Mouse (Mus musculus) liver, embryonic 13.5 days (tissue): ENCODE results near the gene Clec2e. TPM values are rescaled to one million over a fixed set of nuclear protein-coding genes. Genes with fewer than 3 reads are reported as not detected.
"Not testable (repeated sequence)": the region's sequence is repeated elsewhere in the genome, so short reads cannot be mapped to it uniquely, and the experiment has no call there.

Experiments
- ATAC-seq: fragments of 200-750 bp; cut with Nextera tagmentation; 2 replicates; pipeline ENCODE4 v1.8.0; 2017; ENCODE audit warnings: low read depth, mild to moderate bottlenecking, moderate number of reproducible peaks, moderate library complexity
- DNase-seq: peaks from one replicate; pipeline ENCODE4 v3.0.0; 2022
- H3K27ac ChIP-seq: fragments of 300-500 bp; sonication (generic); 2 replicates; pipeline ENCODE4 v1.5.1; 2015; ENCODE audit warnings: moderate library complexity, mild to moderate bottlenecking, inconsistent platforms
- H3K27me3 ChIP-seq: fragments of 300-500 bp; sonication (generic); 2 replicates; pipeline ENCODE4 v1.6.1; 2015; ENCODE audit warnings: mild to moderate bottlenecking, inconsistent platforms
- H3K36me3 ChIP-seq: fragments of 300-500 bp; sonication (generic); 2 replicates; pipeline ENCODE4 v1.6.1; 2015; ENCODE audit warnings: mild to moderate bottlenecking, inconsistent platforms
- H3K4me1 ChIP-seq: fragments of 300-500 bp; sonication (generic); replicated peaks from 2 replicates; pipeline ENCODE4 v1.6.1; 2015; ENCODE audit warnings: inconsistent platforms
- H3K4me2 ChIP-seq: fragments of 300-500 bp; sonication (generic); 2 replicates; pipeline ENCODE4 v1.6.1; 2015; ENCODE audit warnings: inconsistent platforms, mild to moderate bottlenecking, moderate library complexity
- H3K4me3 ChIP-seq: fragments of 300-500 bp; sonication (generic); replicated peaks from 2 replicates; pipeline ENCODE4 v1.5.1; 2015; ENCODE audit warnings: mild to moderate bottlenecking, inconsistent platforms
- H3K9ac ChIP-seq: fragments of 300-500 bp; sonication (generic); 2 replicates; pipeline ENCODE4 v1.6.1; 2015; ENCODE audit warnings: mild to moderate bottlenecking, inconsistent platforms
- H3K9me3 ChIP-seq: fragments of 300-500 bp; sonication (generic); replicated peaks from 2 replicates; pipeline ENCODE4 v1.6.1; 2016; ENCODE audit warnings: inconsistent platforms
- WGBS: fragments of 180-500 bp; shearing (Covaris S2); methylation state at CpG from one replicate; pipeline ENCODE4 v1.1.7; 2015; ENCODE audit not compliant: insufficient replicate concordance; 5-methylcytosine and 5-hydroxymethylcytosine counted together
- polyA plus RNA-seq: library from polyadenylated mRNA; unstranded; fragments of >200 nt; fragmentation: Nextera tagmentation; extraction: Ambion mirVana; gene quantifications from 2 replicates; pipeline ENCODE4 v1.2.1, GENCODE M21; 2015

The Clec2e gene
- not detected in 2 replicates for polyA plus RNA-seq

- H3K27ac ChIP-seq, H3K27me3 ChIP-seq, H3K9ac ChIP-seq, H3K4me2 ChIP-seq, DNase-seq, H3K9me3 ChIP-seq, H3K36me3 ChIP-seq, H3K4me3 ChIP-seq, ATAC-seq: not testable (repeated sequence)
- WGBS, result 40% methylated on average over 1 of the region's 1 CpGs
- peaks cover 11% of the 10 kb centered on the region for H3K4me1 ChIP-seq
Measured at GRCm38 (mm10) chr6:129100794-129101193, at the start of gene Clec2e. Gene Clec2e, minus strand, starts transcription at chr6:129100913.

DNA sequence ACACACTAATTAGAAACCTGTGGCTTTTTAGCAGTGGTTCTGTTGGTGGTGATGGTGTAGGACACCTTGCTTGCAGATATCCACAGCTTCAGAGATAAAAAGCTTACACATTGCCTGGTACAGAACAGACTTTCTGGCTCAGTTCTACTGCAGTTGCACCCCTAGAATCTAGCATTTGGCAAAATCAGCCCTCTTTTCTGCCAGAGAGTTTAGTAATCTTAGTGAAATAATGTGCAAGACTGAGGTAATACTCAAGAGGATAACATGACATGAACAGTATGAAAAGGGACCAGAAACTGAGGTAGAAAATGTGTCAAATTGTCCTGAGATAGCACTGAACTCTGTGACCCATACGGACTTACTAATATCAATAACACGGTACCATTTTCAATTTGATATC is 46.1 kb upstream of the Clec2e start:
- Histone ChIP-seq H3K27ac (no peak overlapping the region), H3K4me1 (no peaks in the 10 kb centered on the region), H3K4me2 (no peak overlapping the region), H3K36me3 (no peaks in the 10 kb centered on the region), H3K9me3 (no peaks in the 10 kb centered on the region), H3K27me3 (no peaks in the 10 kb centered on the region), H3K4me3 (no peak overlapping the region), H3K9ac (no peak overlapping the region)
- DNase-seq, result no peak
- ATAC-seq, result no peak
- 67% methylated on average over 2 of the region's 2 CpGs for WGBS

GRCm38 (mm10) chr6:129132604-129133341 is 32.1 kb upstream of the Clec2e start:
- no peak overlapping the region for H3K27ac ChIP-seq
- no peak for ATAC-seq
- 50% methylated on average over 4 of the region's 4 CpGs for WGBS

GRCm38 (mm10) chr6:129126861-129127260 is 26.1 kb upstream of the Clec2e start:
- no peak overlapping the region for H3K4me2 ChIP-seq
- ATAC-seq (no peak), DNase-seq (no peak)
- H3K4me1 ChIP-seq, result no peaks in the 10 kb centered on the region
- H3K9ac ChIP-seq, result no peak overlapping the region
- H3K27ac ChIP-seq, result no peak overlapping the region
- no peak overlapping the region for H3K4me3 ChIP-seq
- no peaks in the 10 kb centered on the region for H3K27me3 ChIP-seq
- no peaks in the 10 kb centered on the region for H3K9me3 ChIP-seq
- no peaks in the 10 kb centered on the region for H3K36me3 ChIP-seq

More at GRCm38 (mm10) chr6:129132604-129133341, 32.1 kb upstream of the Clec2e start:
- DNase-seq, result no peak
- H3K4me2 ChIP-seq, result no peak overlapping the region
- H3K9me3 ChIP-seq, result no peaks in the 10 kb centered on the region
- no peaks in the 10 kb centered on the region for H3K27me3 ChIP-seq
- no peaks in the 10 kb centered on the region for H3K36me3 ChIP-seq
- H3K4me1 ChIP-seq, result no peaks in the 10 kb centered on the region
- no peak overlapping the region for H3K9ac ChIP-seq
- H3K4me3 ChIP-seq, result no peak overlapping the region

GRCm38 (mm10) chr6:129124531-129124930 is 23.8 kb upstream of the Clec2e start:
- not testable (repeated sequence) for H3K4me1 ChIP-seq, H3K4me2 ChIP-seq, H3K27ac ChIP-seq, H3K9ac ChIP-seq, H3K4me3 ChIP-seq, H3K9me3 ChIP-seq, H3K27me3 ChIP-seq, H3K36me3 ChIP-seq, DNase-seq, ATAC-seq

DNA sequence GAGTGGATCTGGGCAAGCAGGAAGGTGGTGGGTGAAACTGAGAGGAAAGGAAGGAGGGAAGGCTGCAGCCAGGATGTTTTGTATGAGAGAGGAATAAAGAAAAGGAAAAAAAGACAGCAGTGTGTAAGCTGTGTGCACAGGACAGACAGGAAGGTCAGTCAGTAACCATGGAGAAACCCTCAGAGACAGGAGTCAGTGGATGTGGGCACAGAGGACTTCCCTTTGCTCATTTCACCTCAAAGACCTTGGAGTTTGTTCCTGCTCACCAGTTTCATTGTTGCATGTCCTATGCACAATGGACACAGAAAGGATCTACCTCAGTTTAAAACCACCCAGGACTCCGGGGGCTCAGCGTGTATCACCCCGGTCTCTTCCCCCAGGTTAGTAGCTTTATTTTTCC is 15.5 kb upstream of the Clec2e start:
- WGBS, result 84% methylated on average over 3 of the region's 3 CpGs

DNA sequence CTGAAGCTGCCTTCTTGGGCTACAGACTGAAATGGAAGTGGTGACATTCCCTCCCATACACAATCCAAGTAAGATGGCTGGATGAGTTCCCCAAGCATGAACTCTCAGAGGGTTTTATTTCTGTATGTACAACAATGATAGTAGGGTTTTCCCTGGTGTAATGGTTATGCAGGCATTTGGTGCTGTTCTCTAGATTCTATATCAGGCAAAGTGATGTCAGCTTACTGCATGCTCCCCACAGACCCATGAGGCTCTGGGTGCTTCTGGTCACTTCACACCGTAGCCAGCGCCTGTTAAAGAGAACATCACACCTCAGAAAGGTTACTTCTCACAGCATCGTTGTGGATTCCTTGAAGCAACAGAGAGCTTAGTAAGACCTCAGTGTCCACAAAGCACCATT is 13.5 kb upstream of the Clec2e start:
- H3K27me3 ChIP-seq, H3K36me3 ChIP-seq, H3K9ac ChIP-seq, H3K4me1 ChIP-seq, H3K9me3 ChIP-seq, H3K4me3 ChIP-seq, DNase-seq, H3K27ac ChIP-seq, ATAC-seq, H3K4me2 ChIP-seq: not testable (repeated sequence)
- WGBS, result 77% methylated on average over 3 of the region's 3 CpGs

More for the DNA sequence above, 15.5 kb upstream of the Clec2e start:
- H3K27ac ChIP-seq, result no peak overlapping the region
- no peak for DNase-seq
- H3K9ac ChIP-seq, result no peak overlapping the region
- peaks cover 8% of the 10 kb centered on the region; the same call in 1 of the 2 replicates for H3K4me1 ChIP-seq
- H3K4me2 ChIP-seq, result no peak overlapping the region
- H3K27me3 ChIP-seq, result no peaks in the 10 kb centered on the region
- H3K4me3 ChIP-seq, result no peak overlapping the region
- no peak for ATAC-seq
- H3K36me3 ChIP-seq, result no peaks in the 10 kb centered on the region
- H3K9me3 ChIP-seq, result no peaks in the 10 kb centered on the region

- no peak overlapping the region for H3K27ac ChIP-seq
- no peak overlapping the region for H3K4me2 ChIP-seq
- H3K9ac ChIP-seq, result no peak overlapping the region
- DNase-seq (no peak), ATAC-seq (no peak)
- H3K4me1 ChIP-seq, result peaks cover 8% of the 10 kb centered on the region; the same call in 1 of the 2 replicates
- H3K4me3 ChIP-seq, result no peak overlapping the region
- WGBS, result 43% methylated on average over 1 of the region's 1 CpGs
- H3K36me3 ChIP-seq, result no peaks in the 10 kb centered on the region
- no peaks in the 10 kb centered on the region for H3K9me3 ChIP-seq
- no peaks in the 10 kb centered on the region for H3K27me3 ChIP-seq
Measured at GRCm38 (mm10) chr6:129113769-129114168, 13.1 kb upstream of the Clec2e start.

GRCm38 (mm10) chr6:129113030-129113673 is 12.4 kb upstream of the Clec2e start:
- H3K9me3 ChIP-seq, result no peaks in the 10 kb centered on the region
- no peak overlapping the region for H3K9ac ChIP-seq
- WGBS, result 50% methylated on average over 1 of the region's 1 CpGs
- no peak overlapping the region for H3K4me3 ChIP-seq
- peaks cover 8% of the 10 kb centered on the region; the same call in 1 of the 2 replicates for H3K4me1 ChIP-seq
- no peak overlapping the region for H3K4me2 ChIP-seq
- no peaks in the 10 kb centered on the region for H3K36me3 ChIP-seq
- ATAC-seq (peak; percentile 54; the same call in 1 of the 2 replicates), DNase-seq (no peak)
- H3K27me3 ChIP-seq, result no peaks in the 10 kb centered on the region
- no peak overlapping the region for H3K27ac ChIP-seq

DNA sequence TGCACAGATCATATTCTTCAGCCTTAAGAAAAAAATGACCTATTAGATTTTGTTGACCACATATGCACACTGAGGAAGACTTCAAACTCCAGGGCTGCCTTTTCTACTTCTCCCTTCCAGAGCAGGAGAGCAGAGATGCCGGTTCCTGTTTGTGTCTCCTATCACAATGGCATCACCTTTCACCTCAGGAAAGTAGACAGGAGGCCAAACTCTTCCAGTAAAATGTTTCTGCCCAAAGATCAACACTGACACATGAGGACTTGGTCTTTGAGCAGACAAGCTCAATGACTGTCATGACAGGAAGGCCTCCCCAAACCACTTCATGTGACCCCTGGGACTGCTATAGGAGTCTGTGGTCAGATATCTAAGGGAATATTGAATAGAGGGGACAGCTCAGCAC is 11.8 kb upstream of the Clec2e start:
- Histone ChIP-seq H3K4me2 (no peak overlapping the region), H3K36me3 (no peaks in the 10 kb centered on the region), H3K27ac (no peak overlapping the region), H3K9me3 (no peaks in the 10 kb centered on the region), H3K27me3 (no peaks in the 10 kb centered on the region), H3K9ac (no peak overlapping the region), H3K4me1 (peaks cover 8% of the 10 kb centered on the region; the same call in 1 of the 2 replicates), H3K4me3 (no peak overlapping the region)
- WGBS, result 13% methylated on average over 1 of the region's 1 CpGs
- ATAC-seq, result no peak
- DNase-seq, result no peak

DNA sequence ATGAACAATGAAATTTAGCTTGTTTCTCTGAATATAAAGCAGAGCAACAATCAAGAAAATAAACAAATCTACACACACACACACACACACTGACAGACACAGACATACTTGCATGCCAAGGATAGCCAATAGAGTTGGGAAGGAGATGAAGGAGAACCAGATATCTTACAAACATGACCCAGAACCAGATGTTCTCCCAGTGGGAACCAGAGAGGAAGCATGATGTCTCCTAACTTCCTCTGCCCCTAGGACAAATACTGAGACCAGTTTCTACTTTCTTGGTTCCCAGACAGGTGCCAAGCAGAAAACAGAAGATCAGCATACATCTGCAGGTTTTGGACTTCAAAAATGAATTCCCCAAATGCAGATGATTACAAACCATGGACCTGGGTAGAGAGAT is 7.2 kb upstream of the Clec2e start:
- Histone ChIP-seq H3K9me3 (no peaks in the 10 kb centered on the region), H3K4me3 (no peak overlapping the region), H3K36me3 (no peaks in the 10 kb centered on the region), H3K9ac (no peak overlapping the region), H3K27ac (no peak overlapping the region), H3K4me1 (peaks cover 12% of the 10 kb centered on the region), H3K27me3 (no peaks in the 10 kb centered on the region), H3K4me2 (no peak overlapping the region)
- DNase-seq (no peak), ATAC-seq (no peak)
